Mouse (Mus musculus) heart, embryonic 12.5 days (tissue): ENCODE data around the gene Gm9999. TPM values are rescaled to one million over a fixed set of nuclear protein-coding genes. Genes with fewer than 3 reads are reported as not detected.

ENCODE experiments used
- ATAC-seq: fragments of 200-750 bp; cut with Nextera tagmentation; 2 replicates; pipeline ENCODE4 v1.8.0; 2017; ENCODE audit warnings: moderate TSS enrichment, moderate library complexity; ENCODE audit not compliant: insufficient number of reproducible peaks, low FRiP score
- H3K27ac ChIP-seq: fragments of 300-500 bp; sonication (generic); 2 replicates; pipeline ENCODE4 v1.5.1; 2016; ENCODE audit warnings: mild to moderate bottlenecking, moderate library complexity; ENCODE audit not compliant: poor library complexity, severe bottlenecking
- H3K27me3 ChIP-seq: fragments of 300-500 bp; sonication (generic); replicated peaks from 2 replicates; pipeline ENCODE4 v1.6.1; 2016; ENCODE audit warnings: mild to moderate bottlenecking, moderate library complexity
- H3K36me3 ChIP-seq: fragments of 300-500 bp; sonication (generic); 2 replicates; pipeline ENCODE4 v1.6.1; 2016; ENCODE audit warnings: mild to moderate bottlenecking, moderate library complexity
- H3K4me1 ChIP-seq: fragments of 300-500 bp; sonication (generic); replicated peaks from 2 replicates; pipeline ENCODE4 v1.6.1; 2016; ENCODE audit warnings: mild to moderate bottlenecking
- H3K4me2 ChIP-seq: fragments of 300-500 bp; sonication (generic); 2 replicates; pipeline ENCODE4 v1.6.1; 2016; ENCODE audit warnings: mild to moderate bottlenecking, moderate library complexity
- H3K4me3 ChIP-seq: fragments of 300-500 bp; sonication (generic); 2 replicates; pipeline ENCODE4 v1.5.1; 2016; ENCODE audit warnings: mild to moderate bottlenecking
- H3K9ac ChIP-seq: fragments of 300-500 bp; sonication (generic); 2 replicates; pipeline ENCODE4 v1.6.1; 2016; ENCODE audit warnings: mild to moderate bottlenecking, moderate library complexity
- H3K9me3 ChIP-seq: fragments of 300-500 bp; sonication (generic); replicated peaks from 2 replicates; pipeline ENCODE4 v1.6.1; 2016; ENCODE audit warnings: mild to moderate bottlenecking, moderate library complexity
- WGBS: fragments of 180-500 bp; shearing (Covaris S2); methylation state at CpG from one replicate; pipeline ENCODE4 v1.1.7; 2016; 5-methylcytosine and 5-hydroxymethylcytosine counted together
- polyA plus RNA-seq: library from polyadenylated mRNA; unstranded; fragments of >200 nt; fragmentation: Nextera tagmentation; extraction: Ambion mirVana; gene quantifications from 2 replicates; pipeline ENCODE4 v1.2.1, GENCODE M21; 2016

Gene Gm9999
- not detected in 2 replicates for polyA plus RNA-seq

- Histone ChIP-seq H3K9me3 (no peaks in the 10 kb centered on the region), H3K27ac (no peak within 1 kb of the TSS), H3K4me3 (no peak within 1 kb of the TSS), H3K4me2 (no peak within 1 kb of the TSS), H3K36me3 (no peaks in the 10 kb centered on the region), H3K9ac (no peak within 1 kb of the TSS), H3K27me3 (no peaks in the 10 kb centered on the region), H3K4me1 (peaks cover 13% of the 10 kb centered on the region)
- no peak for ATAC-seq
- 80% methylated on average over 3 of the region's 3 CpGs for WGBS
These were observed at the start of gene Gm9999 for GRCm38 (mm10) chr7:46983280-46983679. Gene Gm9999 (plus strand): TSS chr7:46983580.

- Histone ChIP-seq H3K36me3 (peaks cover 68% of the 10 kb centered on the region), H3K9ac (no peak overlapping the region), H3K9me3 (no peaks in the 10 kb centered on the region), H3K4me3 (no peak overlapping the region), H3K27ac (no peak overlapping the region), H3K4me1 (no peaks in the 10 kb centered on the region), H3K4me2 (no peak overlapping the region), H3K27me3 (no peaks in the 10 kb centered on the region)
- no peak for ATAC-seq
- 82% methylated on average over 8 of the region's 8 CpGs for WGBS
These were observed 48.6 kb upstream of the Gm9999 start for GRCm38 (mm10) chr7:46934788-46935187.

- 58% methylated on average over 4 of the region's 4 CpGs for WGBS
- H3K27me3 ChIP-seq: no peaks in the 10 kb centered on the region
- peaks cover 5% of the 10 kb centered on the region for H3K4me1 ChIP-seq
- H3K36me3 ChIP-seq: peaks cover 70% of the 10 kb centered on the region
- no peak overlapping the region for H3K4me3 ChIP-seq
- H3K9me3 ChIP-seq: no peaks in the 10 kb centered on the region
- no peak overlapping the region for H3K9ac ChIP-seq
- no peak for ATAC-seq
- H3K27ac ChIP-seq: no peak overlapping the region
- H3K4me2 ChIP-seq: no peak overlapping the region
These were observed 47.5 kb upstream of the Gm9999 start for GRCm38 (mm10) chr7:46935847-46936246.

- H3K9me3 ChIP-seq: no peaks in the 10 kb centered on the region
These were observed 25.3 kb upstream of the Gm9999 start, which contains the start of gene Uevld for GRCm38 (mm10) chr7:46957831-46958691. Gene Uevld (minus strand): TSS chr7:46958527.

GRCm38 (mm10) chr7:46958853-46959252 is 24.5 kb upstream of the Gm9999 start:
- 15% methylated on average over 9 of the region's 9 CpGs for WGBS
- Histone ChIP-seq H3K9ac (peak overlapping the region; percentile 92), H3K36me3 (peaks cover 20% of the 10 kb centered on the region), H3K27ac (no peak overlapping the region), H3K4me2 (peak overlapping the region; percentile 91), H3K9me3 (no peaks in the 10 kb centered on the region), H3K4me1 (peaks cover 26% of the 10 kb centered on the region), H3K4me3 (peak overlapping the region; percentile 90), H3K27me3 (0 out of 2 replicates have a peak, but pooled peaks cover 3% of the 10 kb centered on the region)
- ATAC-seq: no peak

More at GRCm38 (mm10) chr7:46957831-46958691, 25.3 kb upstream of the Gm9999 start, which contains the start of gene Uevld:
- WGBS: 1% methylated on average over 51 of the region's 51 CpGs
- Histone ChIP-seq H3K4me2 (peak within 1 kb of the TSS; percentile 91), H3K27me3 (0 out of 2 replicates have a peak, but pooled peaks cover 3% of the 10 kb centered on the region), H3K4me1 (peaks cover 25% of the 10 kb centered on the region), H3K36me3 (peaks cover 27% of the 10 kb centered on the region), H3K9ac (peak within 1 kb of the TSS; percentile 92), H3K27ac (peak within 1 kb of the TSS; percentile 54; the same call in 1 of the 2 replicates), H3K4me3 (peak within 1 kb of the TSS; percentile 90)
- peak; percentile 91 for ATAC-seq

- H3K4me2 ChIP-seq: no peak overlapping the region
- no peak overlapping the region for H3K9ac ChIP-seq
- 0 out of 2 replicates have a peak, but pooled peaks cover 3% of the 10 kb centered on the region for H3K36me3 ChIP-seq
- H3K4me3 ChIP-seq: no peak overlapping the region
- no peak for ATAC-seq
- H3K27ac ChIP-seq: peak overlapping the region; percentile 14; the same call in 1 of the 2 replicates
- H3K9me3 ChIP-seq: no peaks in the 10 kb centered on the region
- 0 out of 2 replicates have a peak, but pooled peaks cover 3% of the 10 kb centered on the region for H3K27me3 ChIP-seq
- 41% methylated on average over 3 of the region's 3 CpGs for WGBS
- peaks cover 26% of the 10 kb centered on the region for H3K4me1 ChIP-seq
These were observed 22.4 kb upstream of the Gm9999 start for GRCm38 (mm10) chr7:46960991-46961390.

- peak overlapping the region; percentile 72 for H3K27ac ChIP-seq
- H3K4me3 ChIP-seq: no peak overlapping the region
- H3K27me3 ChIP-seq: 0 out of 2 replicates have a peak, but pooled peaks cover 3% of the 10 kb centered on the region
- no peaks in the 10 kb centered on the region for H3K9me3 ChIP-seq
- H3K36me3 ChIP-seq: no peaks in the 10 kb centered on the region
- H3K4me2 ChIP-seq: no peak overlapping the region
- no peak for ATAC-seq
- peaks cover 26% of the 10 kb centered on the region for H3K4me1 ChIP-seq
- no peak overlapping the region for H3K9ac ChIP-seq
These were observed 21.2 kb upstream of the Gm9999 start for GRCm38 (mm10) chr7:46962132-46962531.

- 1% methylated on average over 9 of the region's 9 CpGs for WGBS
- Histone ChIP-seq H3K36me3 (no peaks in the 10 kb centered on the region), H3K9ac (peak overlapping the region; percentile 55; the same call in 1 of the 2 replicates), H3K4me3 (0 out of 2 replicates have a peak overlapping the region, but pooled peaks have one; percentile 14), H3K27me3 (0 out of 2 replicates have a peak, but pooled peaks cover 3% of the 10 kb centered on the region), H3K4me1 (peaks cover 19% of the 10 kb centered on the region), H3K27ac (peak overlapping the region; percentile 72), H3K9me3 (no peaks in the 10 kb centered on the region), H3K4me2 (peak overlapping the region; percentile 49)
- peak; percentile 57; the same call in 1 of the 2 replicates for ATAC-seq
These were observed 20.4 kb upstream of the Gm9999 start for GRCm38 (mm10) chr7:46962806-46963618.

GRCm38 (mm10) chr7:46964070-46964469 is 19.3 kb upstream of the Gm9999 start:
- H3K9me3 ChIP-seq: no peaks in the 10 kb centered on the region
- 78% methylated on average over 7 of the region's 7 CpGs for WGBS
- no peak overlapping the region for H3K4me2 ChIP-seq
- no peaks in the 10 kb centered on the region for H3K36me3 ChIP-seq
- no peak overlapping the region for H3K9ac ChIP-seq
- H3K4me1 ChIP-seq: peaks cover 17% of the 10 kb centered on the region
- H3K27ac ChIP-seq: no peak overlapping the region
- H3K27me3 ChIP-seq: 0 out of 2 replicates have a peak, but pooled peaks cover 3% of the 10 kb centered on the region
- no peak for ATAC-seq
- H3K4me3 ChIP-seq: no peak overlapping the region

GRCm38 (mm10) chr7:46969898-46970297 is 13.5 kb upstream of the Gm9999 start:
- WGBS: 89% methylated on average over 4 of the region's 4 CpGs
- H3K4me2 ChIP-seq: no peak overlapping the region

More at GRCm38 (mm10) chr7:46969898-46970297, 13.5 kb upstream of the Gm9999 start:
- Histone ChIP-seq H3K27ac (no peak overlapping the region), H3K4me3 (no peak overlapping the region), H3K36me3 (no peaks in the 10 kb centered on the region), H3K4me1 (no peaks in the 10 kb centered on the region), H3K27me3 (no peaks in the 10 kb centered on the region), H3K9me3 (peaks cover 9% of the 10 kb centered on the region), H3K9ac (no peak overlapping the region)
- ATAC-seq: no peak
